Mouse (Mus musculus) heart, postnatal 4 days (tissue): ENCODE measurements around the gene Gfod1. TPM values are rescaled to one million over a fixed set of nuclear protein-coding genes. Genes with fewer than 3 reads are reported as not detected.

Source experiments
- DNase-seq: peaks from one replicate; pipeline ENCODE4 v3.0.0; 2021
- total RNA-seq, 2 experiments: library from RNA; stranded (reverse); gene quantifications; 2 replicates each; pipeline ENCODE4 v1.2.3; 2021

Gfod1 gene
- total RNA-seq, 2 experiments from 2014 or later: 20.6 to 24.8 TPM

- DNase-seq: no peak
Measured at GRCm38 (mm10) chr13:43146515-43147258, 157.3 kb downstream of the Gfod1 start.

Other genes starting within 250 kb of the Gfod1 start
- gene Tbc1d7, start 132.7 kb downstream of the Gfod1 start, total RNA-seq: 10 to 100 TPM; 40.3 to 45.0 TPM
- 10 to 100 TPM; 35.9 to 36.0 TPM for gene Sirt5, start 61.3 kb upstream of the Gfod1 start, total RNA-seq
- 100 to 1,000 TPM; 123 to 126 TPM for gene Nol7, start 94.2 kb upstream of the Gfod1 start, total RNA-seq
- 10 to 100 TPM; 47.0 to 50.2 TPM for gene Ranbp9, start 177.1 kb upstream of the Gfod1 start, total RNA-seq